Mouse (Mus musculus) megakaryocyte, embryonic 14.5 days (primary cell): Measurements from ENCODE around the gene Prkca.

Source experiments
- FLI1 ChIP-seq: IDR thresholded peaks from 2 replicates; pipeline ENCODE4 v1.6.1; 2012; ENCODE audit warnings: low read length, inconsistent platforms, mixed read lengths
- GATA1 ChIP-seq: IDR thresholded peaks from 3 replicates; pipeline ENCODE4 v1.6.1; 2012; ENCODE audit warnings: mixed read lengths, low read length, inconsistent platforms, borderline replicate concordance

DNA sequence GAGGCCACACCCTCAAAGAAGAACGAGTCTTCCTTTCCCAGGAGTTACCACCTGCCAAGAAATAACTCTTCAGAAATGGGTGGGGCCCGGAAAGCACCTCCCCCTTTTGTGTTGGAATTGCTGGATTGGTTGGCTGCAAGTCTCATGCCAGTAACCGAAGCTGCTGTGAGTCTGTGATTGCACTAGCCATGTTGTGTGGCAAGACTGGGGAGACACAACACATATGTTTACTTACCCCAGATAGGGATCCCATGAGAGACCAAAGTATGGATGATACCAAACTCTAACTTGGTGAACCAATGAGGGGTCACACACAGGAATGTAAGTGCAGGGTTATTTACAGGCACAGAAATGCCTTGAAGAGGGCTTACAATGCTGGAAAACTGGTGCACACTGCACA, 38.9 kb upstream of the Prkca start:
- TF ChIP-seq GATA1 (no peak), FLI1 (no peak)
